In the genomic region with DNA sequence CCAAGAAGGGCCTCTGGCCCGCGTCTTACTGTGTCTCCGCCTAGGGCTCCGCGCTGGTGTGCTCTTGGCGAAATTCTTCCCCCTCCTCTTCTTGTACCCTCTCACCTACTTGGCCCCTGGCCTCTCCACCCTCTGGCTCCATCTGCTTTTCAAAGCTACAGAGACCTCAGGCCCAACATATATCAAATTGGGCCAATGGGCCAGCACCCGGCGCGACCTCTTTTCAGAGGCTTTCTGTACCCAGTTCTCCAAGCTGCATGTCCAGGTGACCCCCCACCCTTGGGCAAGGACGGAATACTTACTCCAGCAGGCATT, we compare ENCODE assay signal across 8 mouse cellular contexts. TPM values are rescaled to one million over a fixed set of nuclear protein-coding genes. Genes with fewer than 3 reads are reported as not detected.
DNase-seq lines count a peak whose midpoint lies in the region; ATAC-seq and TF ChIP-seq lines count a peak whose summit lies in the region.

No protein-coding gene starts in this region.

- H3K4me3 ChIP-seq in lung, adult 2 months (replicated peaks; ENCODE audit: extremely low read depth, low read depth, low read length) = peak overlapping the region; percentile 70
- H3K4me3 ChIP-seq in heart, postnatal 0 days (ENCODE audit: low read depth, low read length) = peak overlapping the region; percentile 88
- peak overlapping the region; percentile 88 for H3K4me3 ChIP-seq in neural tube, embryonic 13.5 days

- TF ChIP-seq POLR2A in lung, adult 2 months (IDR thresholded peaks at IDR 0.05; ENCODE audit: borderline replicate concordance, extremely low read depth, low read depth, low read length) = no peak

- peaks cover 30% of the 10 kb centered on the region for H3K36me3 ChIP-seq in heart, postnatal 0 days (replicated peaks; ENCODE audit: control insufficient read depth, insufficient read depth, low read length)
- H3K36me3 ChIP-seq in neural tube, embryonic 13.5 days = peaks cover 30% of the 10 kb centered on the region

- TF ChIP-seq EP300 in heart, postnatal 0 days (IDR thresholded peaks at IDR 0.05; ENCODE audit: low read depth) = no peak

- WGBS in lung, adult 2 months = 24% methylated on average over 10 of the region's 10 CpGs
- WGBS in heart, postnatal 0 days = 28% methylated on average over 10 of the region's 10 CpGs
- WGBS in neural tube, embryonic 13.5 days = 28% methylated on average over 10 of the region's 10 CpGs

- DNase-seq in lung, adult 2 months = no peak
- no peak for DNase-seq in lung, postnatal 25 days (ENCODE audit: low spot score)
- DNase-seq in cerebellum, adult 9-10 months = peak; percentile 46
- DNase-seq in heart, postnatal 0 days (ENCODE audit: low spot score) = peak; percentile 51
- peak; percentile 54 to 58 for DNase-seq in kidney, postnatal 36 days
- DNase-seq in layer of hippocampus, postnatal 25 days (ENCODE audit: extremely low spot score in 1 of 2, low spot score in 1 of 2) = no peak
- DNase-seq in urinary bladder, postnatal 25 days (ENCODE audit: low spot score) = no peak

- H3K4me2 ChIP-seq in heart, postnatal 0 days (ENCODE audit: low read depth, low read length) = peak overlapping the region; percentile 95
- peak overlapping the region; percentile 90 for H3K4me2 ChIP-seq in neural tube, embryonic 13.5 days

- peak; percentile 70 for ATAC-seq in heart, postnatal 0 days (ENCODE audit: insufficient read depth, low read depth)
- ATAC-seq in neural tube, embryonic 13.5 days (ENCODE audit: low read depth) = no peak; the same call in none of the 2 replicates

- no peaks in the 10 kb centered on the region for H3K27me3 ChIP-seq in heart, postnatal 0 days (ENCODE audit: control insufficient read depth, insufficient read depth, low read length)
- no peaks in the 10 kb centered on the region for H3K27me3 ChIP-seq in neural tube, embryonic 13.5 days

- peaks cover 3% of the 10 kb centered on the region; the same call in 1 of the 2 replicates for H3K4me1 ChIP-seq in lung, adult 2 months (ENCODE audit: control insufficient read depth, insufficient read depth, low read length)
- peaks cover 11% of the 10 kb centered on the region for H3K4me1 ChIP-seq in heart, postnatal 0 days (ENCODE audit: control insufficient read depth, insufficient read depth)
- H3K4me1 ChIP-seq in neural tube, embryonic 13.5 days (replicated peaks) = peaks cover 16% of the 10 kb centered on the region

- TF ChIP-seq CTCF in lung, adult 2 months (IDR thresholded peaks at IDR 0.05; ENCODE audit: insufficient read depth, low read length) = no peak
- TF ChIP-seq CTCF in heart, postnatal 0 days (IDR thresholded peaks at IDR 0.05; ENCODE audit: low read depth) = no peak

- H3K9me3 ChIP-seq in heart, postnatal 0 days (replicated peaks; ENCODE audit: control insufficient read depth, low read length) = no peaks in the 10 kb centered on the region
- H3K9me3 ChIP-seq in neural tube, embryonic 13.5 days = no peaks in the 10 kb centered on the region

- H3K27ac ChIP-seq in heart, postnatal 0 days (ENCODE audit: low read depth) = peak overlapping the region; percentile 96
- peak overlapping the region; percentile 97 for H3K27ac ChIP-seq in neural tube, embryonic 13.5 days (replicated peaks)

- peak overlapping the region; percentile 83 for H3K9ac ChIP-seq in heart, postnatal 0 days (replicated peaks; ENCODE audit: low read depth, low read length)
- peak overlapping the region; percentile 93 for H3K9ac ChIP-seq in neural tube, embryonic 13.5 days

RNA-seq across cellular contexts. Expression of a gene that starts 0.8 kb away (rescaled TPM):
- 10.9 and 11.5 TPM in 2 replicates for polyA plus RNA-seq in lung, adult 2 months (2012; rRNA removed)
- total RNA-seq in heart, postnatal 0 days (2014; rRNA removed; ENCODE audit: low replicate concordance) = 17.5 and 22.4 TPM in 2 replicates
- polyA plus RNA-seq in heart, postnatal 0 days (2015; fragmentation: Nextera tagmentation; extraction: Ambion mirVana) = 24.4 and 25.7 TPM in 2 replicates
- polyA plus RNA-seq in neural tube, embryonic 13.5 days (2015; fragmentation: Nextera tagmentation; extraction: Ambion mirVana) = 39.5 and 41.7 TPM in 2 replicates
- 10 to 100 TPM; 30.1 to 32.8 TPM for total RNA-seq in layer of hippocampus, postnatal 25 days (2021)

RNA-seq across cellular contexts. Expression of a gene that starts 11.0 kb away (rescaled TPM):
- polyA plus RNA-seq in lung, adult 2 months (2012; rRNA removed) = 0.66 TPM in 1 of 2 replicates, not detected in the other
- not detected in 2 replicates for total RNA-seq in heart, postnatal 0 days (2014; rRNA removed; ENCODE audit: low replicate concordance)
- 0.60 and 2.7 TPM in 2 replicates for polyA plus RNA-seq in heart, postnatal 0 days (2015; fragmentation: Nextera tagmentation; extraction: Ambion mirVana)
- polyA plus RNA-seq in neural tube, embryonic 13.5 days (2015; fragmentation: Nextera tagmentation; extraction: Ambion mirVana) = not detected in 2 replicates
- total RNA-seq in layer of hippocampus, postnatal 25 days (2021) = not detected

RNA-seq across cellular contexts. Expression of a gene that starts 16.8 kb away (rescaled TPM):
- polyA plus RNA-seq in lung, adult 2 months (2012; rRNA removed) = 21.3 and 22.9 TPM in 2 replicates
- 7.3 and 9.0 TPM in 2 replicates for total RNA-seq in heart, postnatal 0 days (2014; rRNA removed; ENCODE audit: low replicate concordance)
- 5.5 TPM in 2 replicates for polyA plus RNA-seq in heart, postnatal 0 days (2015; fragmentation: Nextera tagmentation; extraction: Ambion mirVana)
- 25.8 and 26.1 TPM in 2 replicates for polyA plus RNA-seq in neural tube, embryonic 13.5 days (2015; fragmentation: Nextera tagmentation; extraction: Ambion mirVana)
- 10 to 100 TPM; 32.6 to 33.7 TPM for total RNA-seq in layer of hippocampus, postnatal 25 days (2021)

RNA-seq across cellular contexts. Expression of a gene that starts 17.9 kb away (rescaled TPM):
- polyA plus RNA-seq in lung, adult 2 months (2012; rRNA removed) = 162 and 200 TPM in 2 replicates
- total RNA-seq in heart, postnatal 0 days (2014; rRNA removed; ENCODE audit: low replicate concordance) = 719 and 838 TPM in 2 replicates
- polyA plus RNA-seq in heart, postnatal 0 days (2015; fragmentation: Nextera tagmentation; extraction: Ambion mirVana) = 1,229 and 1,304 TPM in 2 replicates
- 393 and 454 TPM in 2 replicates for polyA plus RNA-seq in neural tube, embryonic 13.5 days (2015; fragmentation: Nextera tagmentation; extraction: Ambion mirVana)
- total RNA-seq in layer of hippocampus, postnatal 25 days (2021) = 100 to 1,000 TPM; 176 to 196 TPM

Comparison
In these comparisons a context has a peak if more than half of its experiments do, and no peak if none do; other contexts are left out.
1. DNase-seq: peak in cerebellum, adult 9-10 months (single experiment), heart, postnatal 0 days (single experiment) and kidney, postnatal 36 days (2 of 2); none in lung, adult 2 months (single experiment), lung, postnatal 25 days (single experiment), layer of hippocampus, postnatal 25 days (0 of 2) and urinary bladder, postnatal 25 days (single experiment).
2. Peak in every context shown above with its lines, with median percentiles within 50 percentile points of each other: H3K4me3 ChIP-seq.